Mouse (Mus musculus): Measurements from ENCODE around the gene Elp4. TPM values are rescaled to one million over a fixed set of nuclear protein-coding genes. Genes with fewer than 3 reads are reported as not detected.

Elp4 gene
- total and polyA plus RNA-seq, 3 experiments = 5.4 to 32.7 (median 27.7) TPM

DNA sequence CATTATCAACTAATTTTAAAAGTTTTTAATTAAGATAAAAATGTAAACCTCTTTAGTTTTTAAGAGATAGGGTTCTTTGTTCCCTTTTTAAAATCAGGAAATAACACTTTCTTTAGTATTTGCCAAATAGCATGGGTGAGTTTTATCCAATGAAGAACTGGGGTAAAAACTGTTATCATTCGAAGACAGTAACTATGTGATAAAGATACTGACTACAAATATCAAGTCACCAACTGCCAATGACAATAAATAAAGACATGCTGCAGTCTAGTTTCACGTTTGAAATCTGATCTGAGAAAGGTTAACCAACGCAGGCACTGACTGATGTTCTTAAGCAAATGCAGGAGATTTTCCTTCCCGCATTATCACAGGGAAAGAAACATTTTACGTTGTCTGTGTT is 100.9 kb downstream of the Elp4 start:
- peaks cover 5% of the 10 kb centered on the region for H3K36me3 ChIP-seq (replicated peaks)
- ATAC-seq (ENCODE audit: extremely low read depth, insufficient number of reproducible peaks, low FRiP score, poor library complexity, severe bottlenecking) = peak; percentile 65
- TF ChIP-seq GATA1 (IDR thresholded peaks at IDR 0.05; ENCODE audit: borderline replicate concordance, low read length) (no peak), CTCF (IDR thresholded peaks at IDR 0.05; ENCODE audit: low read depth, low read length) (no peak), TAL1 (conservative IDR thresholded peaks at IDR 0.05; ENCODE audit: low read depth, low read length) (no peak), POLR2AphosphoS5 (IDR thresholded peaks at IDR 0.05; ENCODE audit: insufficient replicate concordance, low read depth, low read length) (no peak), GATA2 (IDR thresholded peaks at IDR 0.05; ENCODE audit: borderline replicate concordance, low read depth, low read length) (no peak)
- no peaks in the 10 kb centered on the region for H3K9me3 ChIP-seq (replicated peaks)
- H3K4me1 ChIP-seq (ENCODE audit: insufficient read depth, low read depth, low read length) = peaks cover 23% of the 10 kb centered on the region
- no peak overlapping the region for H3K4me3 ChIP-seq (ENCODE audit: low read depth, low read length)
- DNase-seq (ENCODE audit: low spot score) = no peak
- H3K27me3 ChIP-seq (ENCODE audit: insufficient read depth, low read length) = no peaks in the 10 kb centered on the region

DNA sequence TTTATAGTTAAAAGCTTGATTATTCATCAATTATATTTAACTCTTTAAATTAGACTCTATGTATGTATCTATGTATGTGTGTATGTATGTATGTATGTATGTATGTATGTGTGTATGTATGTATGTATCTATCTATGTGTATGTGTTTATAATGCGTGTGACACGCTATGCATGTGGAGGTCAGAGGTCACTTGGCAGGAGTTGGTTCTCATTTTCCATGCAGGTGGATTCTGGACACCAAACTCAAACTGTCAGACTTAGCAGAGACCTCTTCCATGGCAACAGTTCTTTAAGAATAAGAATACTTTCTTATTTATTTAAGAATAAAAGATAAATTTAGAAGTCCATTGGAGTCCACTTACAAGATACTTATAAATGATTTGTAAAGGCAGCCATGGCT is 101.5 kb downstream of the Elp4 start:
- no peak for DNase-seq (ENCODE audit: low spot score)
- no peaks in the 10 kb centered on the region for H3K9me3 ChIP-seq (replicated peaks)
- H3K36me3 ChIP-seq (replicated peaks) = peaks cover 5% of the 10 kb centered on the region
- no peak overlapping the region for H3K4me3 ChIP-seq (ENCODE audit: low read depth, low read length)
- H3K4me1 ChIP-seq (ENCODE audit: insufficient read depth, low read depth, low read length) = peaks cover 23% of the 10 kb centered on the region
- no peaks in the 10 kb centered on the region for H3K27me3 ChIP-seq (ENCODE audit: insufficient read depth, low read length)
- TF ChIP-seq GATA1 (IDR thresholded peaks at IDR 0.05; ENCODE audit: borderline replicate concordance, low read length) (no peak), GATA2 (IDR thresholded peaks at IDR 0.05; ENCODE audit: borderline replicate concordance, low read depth, low read length) (no peak)
- no peak for ATAC-seq (ENCODE audit: extremely low read depth, insufficient number of reproducible peaks, low FRiP score, poor library complexity, severe bottlenecking)

DNA sequence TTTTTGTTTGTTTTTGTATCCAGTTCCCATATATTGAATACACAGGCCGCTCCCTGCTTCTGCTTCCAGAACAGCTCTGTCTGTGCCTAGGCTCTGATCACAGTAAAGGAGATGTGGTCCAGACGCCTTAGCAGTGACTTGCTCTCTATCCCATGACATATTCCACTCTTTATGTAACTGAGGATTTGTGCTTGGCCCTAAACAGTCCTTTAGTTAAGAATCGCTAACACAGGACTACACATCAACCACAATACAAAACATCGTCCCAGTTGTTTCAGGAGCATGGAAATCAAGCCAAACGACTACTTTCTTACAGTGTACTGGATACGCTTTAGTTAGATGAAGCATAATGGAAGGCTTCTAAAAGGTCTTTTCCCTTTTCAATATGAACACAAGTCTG is 102.8 kb downstream of the Elp4 start:
- no peak for DNase-seq (ENCODE audit: low spot score)
- Histone ChIP-seq H3K27me3 (ENCODE audit: insufficient read depth, low read length) (no peaks in the 10 kb centered on the region), H3K4me3 (ENCODE audit: low read depth, low read length) (no peak overlapping the region), H3K4me1 (ENCODE audit: insufficient read depth, low read depth, low read length) (peaks cover 19% of the 10 kb centered on the region), H3K9me3 (replicated peaks) (no peaks in the 10 kb centered on the region), H3K36me3 (replicated peaks) (no peaks in the 10 kb centered on the region)
- ATAC-seq (ENCODE audit: extremely low read depth, insufficient number of reproducible peaks, low FRiP score, poor library complexity, severe bottlenecking) = no peak
- TF ChIP-seq POLR2AphosphoS5 (IDR thresholded peaks at IDR 0.05; ENCODE audit: insufficient replicate concordance, low read depth, low read length) = no peak
- TF ChIP-seq GATA1 (IDR thresholded peaks at IDR 0.05; ENCODE audit: borderline replicate concordance, low read length) = no peak
- TF ChIP-seq CTCF (IDR thresholded peaks at IDR 0.05; ENCODE audit: low read depth, low read length) = no peak
- TF ChIP-seq TAL1 (conservative IDR thresholded peaks at IDR 0.05; ENCODE audit: low read depth, low read length) = no peak
- TF ChIP-seq GATA2 (IDR thresholded peaks at IDR 0.05; ENCODE audit: borderline replicate concordance, low read depth, low read length) = no peak

DNA sequence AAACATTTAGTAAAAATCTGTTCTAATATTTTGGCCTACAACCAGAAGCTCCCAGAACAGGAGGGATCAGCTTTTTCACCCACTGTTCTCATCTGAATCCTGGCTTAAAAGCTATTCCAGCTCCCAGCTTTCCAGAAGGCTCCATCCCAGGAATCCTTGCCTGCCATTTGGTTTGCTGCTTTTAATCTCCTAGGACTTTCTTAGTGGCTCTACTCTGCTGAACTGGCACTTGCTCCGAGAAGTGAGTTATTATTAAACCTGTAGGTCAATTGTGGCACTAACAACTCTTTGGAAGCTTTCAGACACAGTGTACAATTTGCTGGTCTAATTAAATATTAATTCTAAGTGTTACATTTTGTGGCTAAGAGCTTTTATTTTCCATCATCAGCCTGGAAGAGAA is 103.7 kb downstream of the Elp4 start:
- H3K27me3 ChIP-seq (ENCODE audit: insufficient read depth, low read length) = no peaks in the 10 kb centered on the region

DNA sequence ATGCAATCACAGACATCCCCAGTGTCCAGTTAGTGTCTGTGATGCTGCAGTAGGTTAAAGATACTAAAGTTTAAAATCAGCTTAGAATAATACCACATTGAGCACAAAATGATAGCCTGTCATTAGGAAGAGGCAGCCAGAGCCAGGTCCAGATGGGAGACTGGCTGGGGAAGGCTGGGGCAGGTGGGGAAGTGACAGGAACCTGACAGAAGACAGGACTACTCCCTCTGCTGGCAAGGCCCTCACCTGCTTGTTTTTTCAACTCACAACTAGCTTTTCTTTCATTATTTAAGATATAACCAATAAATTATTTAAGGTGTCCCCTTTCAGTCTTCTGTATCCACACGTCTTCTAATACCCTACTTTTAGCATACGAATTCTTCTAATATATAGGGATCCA is 104.5 kb downstream of the Elp4 start:
- Histone ChIP-seq H3K36me3 (replicated peaks) (peaks cover 4% of the 10 kb centered on the region), H3K27me3 (ENCODE audit: insufficient read depth, low read length) (no peaks in the 10 kb centered on the region), H3K4me1 (ENCODE audit: insufficient read depth, low read depth, low read length) (peaks cover 10% of the 10 kb centered on the region), H3K9me3 (replicated peaks) (no peaks in the 10 kb centered on the region), H3K4me3 (ENCODE audit: low read depth, low read length) (no peak overlapping the region)
- no peak for ATAC-seq (ENCODE audit: extremely low read depth, insufficient number of reproducible peaks, low FRiP score, poor library complexity, severe bottlenecking)
- TF ChIP-seq GATA2 (IDR thresholded peaks at IDR 0.05; ENCODE audit: borderline replicate concordance, low read depth, low read length) = no peak
- TF ChIP-seq GATA1 (IDR thresholded peaks at IDR 0.05; ENCODE audit: borderline replicate concordance, low read length) = no peak
- 0 out of 2 replicates have a peak, but pooled peaks have one; percentile 14 for TF ChIP-seq CTCF (IDR thresholded peaks at IDR 0.05; ENCODE audit: low read depth, low read length)
- TF ChIP-seq TAL1 (conservative IDR thresholded peaks at IDR 0.05; ENCODE audit: low read depth, low read length) = no peak
- no peak for DNase-seq (ENCODE audit: low spot score)

More for the DNA sequence above, 103.7 kb downstream of the Elp4 start:
- Histone ChIP-seq H3K4me3 (ENCODE audit: low read depth, low read length) (no peak overlapping the region), H3K4me1 (ENCODE audit: insufficient read depth, low read depth, low read length) (peaks cover 11% of the 10 kb centered on the region), H3K9me3 (replicated peaks) (no peaks in the 10 kb centered on the region), H3K36me3 (replicated peaks) (peaks cover under 1% of the 10 kb centered on the region)
- DNase-seq (ENCODE audit: low spot score) (no peak), ATAC-seq (ENCODE audit: extremely low read depth, insufficient number of reproducible peaks, low FRiP score, poor library complexity, severe bottlenecking) (no peak)
- TF ChIP-seq CTCF (IDR thresholded peaks at IDR 0.05; ENCODE audit: low read depth, low read length) (no peak), POLR2AphosphoS5 (IDR thresholded peaks at IDR 0.05; ENCODE audit: insufficient replicate concordance, low read depth, low read length) (no peak), GATA2 (IDR thresholded peaks at IDR 0.05; ENCODE audit: borderline replicate concordance, low read depth, low read length) (no peak), GATA1 (IDR thresholded peaks at IDR 0.05; ENCODE audit: borderline replicate concordance, low read length) (no peak), TAL1 (conservative IDR thresholded peaks at IDR 0.05; ENCODE audit: low read depth, low read length) (no peak)

DNA sequence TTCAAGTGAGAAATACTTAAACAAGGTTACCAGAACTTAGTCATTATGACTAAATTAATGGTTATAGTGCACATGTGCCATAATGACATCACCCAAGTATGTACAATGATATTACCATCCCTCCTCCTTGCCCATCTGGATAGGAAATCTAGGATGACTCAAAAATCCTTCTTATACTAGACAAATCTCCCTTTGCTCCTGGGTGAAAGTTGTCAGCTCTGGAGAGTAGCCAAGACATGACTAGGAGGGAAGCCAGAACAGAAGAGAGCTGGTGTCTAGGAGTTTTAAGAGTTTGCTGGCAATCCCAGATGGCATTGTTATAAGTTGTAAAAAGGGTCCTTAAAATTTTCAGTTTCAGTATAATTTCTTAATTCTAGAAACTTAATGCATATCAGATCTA is 106.5 kb downstream of the Elp4 start:
- H3K27me3 ChIP-seq (ENCODE audit: insufficient read depth, low read length) = no peaks in the 10 kb centered on the region
- H3K36me3 ChIP-seq (replicated peaks) = peaks cover 9% of the 10 kb centered on the region
- TF ChIP-seq POLR2AphosphoS5 (IDR thresholded peaks at IDR 0.05; ENCODE audit: insufficient replicate concordance, low read depth, low read length) (no peak), CTCF (IDR thresholded peaks at IDR 0.05; ENCODE audit: low read depth, low read length) (no peak), TAL1 (conservative IDR thresholded peaks at IDR 0.05; ENCODE audit: low read depth, low read length) (no peak), GATA2 (IDR thresholded peaks at IDR 0.05; ENCODE audit: borderline replicate concordance, low read depth, low read length) (no peak), GATA1 (IDR thresholded peaks at IDR 0.05; ENCODE audit: borderline replicate concordance, low read length) (no peak)
- no peak for ATAC-seq (ENCODE audit: extremely low read depth, insufficient number of reproducible peaks, low FRiP score, poor library complexity, severe bottlenecking)
- no peaks in the 10 kb centered on the region; the same call in 1 of the 2 replicates for H3K4me1 ChIP-seq (ENCODE audit: insufficient read depth, low read depth, low read length)
- no peak overlapping the region for H3K4me3 ChIP-seq (ENCODE audit: low read depth, low read length)
- no peaks in the 10 kb centered on the region for H3K9me3 ChIP-seq (replicated peaks)
- no peak for DNase-seq (ENCODE audit: low spot score)

DNA sequence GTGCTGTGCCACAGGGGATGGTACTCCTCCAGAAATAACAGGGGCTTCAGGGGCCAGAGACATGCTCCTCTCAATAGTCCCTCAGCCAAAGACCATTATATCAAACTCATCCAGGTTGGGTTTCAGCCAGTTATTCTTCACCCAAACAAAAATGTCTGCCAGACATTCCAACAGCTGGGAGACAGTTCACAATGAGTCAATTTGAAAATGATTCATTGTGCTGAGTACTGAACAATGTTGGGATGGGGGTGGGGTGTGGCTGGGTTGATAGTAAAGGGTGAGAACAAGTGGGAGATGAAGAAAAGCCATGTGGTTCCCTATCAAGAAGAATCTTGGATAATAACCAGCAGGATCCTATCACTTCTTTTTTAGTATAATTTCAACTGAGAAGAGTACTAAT is 108.3 kb downstream of the Elp4 start:
- TF ChIP-seq TAL1 (conservative IDR thresholded peaks at IDR 0.05; ENCODE audit: low read depth, low read length) (no peak), GATA1 (IDR thresholded peaks at IDR 0.05; ENCODE audit: borderline replicate concordance, low read length) (no peak), CTCF (IDR thresholded peaks at IDR 0.05; ENCODE audit: low read depth, low read length) (no peak), POLR2AphosphoS5 (IDR thresholded peaks at IDR 0.05; ENCODE audit: insufficient replicate concordance, low read depth, low read length) (no peak), GATA2 (IDR thresholded peaks at IDR 0.05; ENCODE audit: borderline replicate concordance, low read depth, low read length) (no peak)
- no peaks in the 10 kb centered on the region for H3K4me1 ChIP-seq (ENCODE audit: insufficient read depth, low read depth, low read length)
- DNase-seq (ENCODE audit: low spot score) (no peak), ATAC-seq (ENCODE audit: extremely low read depth, insufficient number of reproducible peaks, low FRiP score, poor library complexity, severe bottlenecking) (no peak)
- H3K9me3 ChIP-seq (replicated peaks) = no peaks in the 10 kb centered on the region
- H3K4me3 ChIP-seq (ENCODE audit: low read depth, low read length) = no peak overlapping the region
- no peaks in the 10 kb centered on the region for H3K27me3 ChIP-seq (ENCODE audit: insufficient read depth, low read length)
- H3K36me3 ChIP-seq (replicated peaks) = peaks cover 12% of the 10 kb centered on the region
